Mouse (Mus musculus): ENCODE measurements around the gene Hoxb8. TPM values are rescaled to one million over a fixed set of nuclear protein-coding genes. Genes with fewer than 3 reads are reported as not detected.

Gene Hoxb8
- total RNA-seq, 1 experiment from 2014 or later: 84.9 TPM

DNA sequence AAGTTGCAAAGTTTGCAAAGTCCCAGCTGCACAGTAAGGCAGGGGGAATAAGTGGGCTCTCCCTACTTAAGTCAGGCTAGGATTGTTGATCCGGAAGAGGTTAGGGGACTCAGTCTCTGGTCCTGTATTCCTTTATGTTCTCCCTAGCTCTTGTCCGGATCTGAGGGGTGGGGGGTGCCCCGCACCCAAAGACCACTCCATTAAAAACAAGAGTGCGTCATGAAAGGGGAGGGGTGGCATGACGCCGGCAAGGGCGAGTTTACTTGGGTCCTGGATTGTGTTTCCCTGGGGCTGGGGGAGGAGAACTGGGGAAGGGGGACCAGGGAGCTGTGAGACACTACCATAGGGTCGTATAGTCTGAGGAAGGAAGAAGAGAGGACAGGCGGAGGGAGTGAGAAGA, 18.1 kb downstream of the Hoxb8 start:
- DNase-seq: no peak

GRCm38 (mm10) chr11:96300354-96301063, 18.8 kb downstream of the Hoxb8 start:
- no peak for DNase-seq

- no peak for DNase-seq
These were observed 19.3 kb downstream of the Hoxb8 start for GRCm38 (mm10) chr11:96301064-96301431.

GRCm38 (mm10) chr11:96301837-96302236, 20.1 kb downstream of the Hoxb8 start:
- DNase-seq: peak; percentile 83

DNA sequence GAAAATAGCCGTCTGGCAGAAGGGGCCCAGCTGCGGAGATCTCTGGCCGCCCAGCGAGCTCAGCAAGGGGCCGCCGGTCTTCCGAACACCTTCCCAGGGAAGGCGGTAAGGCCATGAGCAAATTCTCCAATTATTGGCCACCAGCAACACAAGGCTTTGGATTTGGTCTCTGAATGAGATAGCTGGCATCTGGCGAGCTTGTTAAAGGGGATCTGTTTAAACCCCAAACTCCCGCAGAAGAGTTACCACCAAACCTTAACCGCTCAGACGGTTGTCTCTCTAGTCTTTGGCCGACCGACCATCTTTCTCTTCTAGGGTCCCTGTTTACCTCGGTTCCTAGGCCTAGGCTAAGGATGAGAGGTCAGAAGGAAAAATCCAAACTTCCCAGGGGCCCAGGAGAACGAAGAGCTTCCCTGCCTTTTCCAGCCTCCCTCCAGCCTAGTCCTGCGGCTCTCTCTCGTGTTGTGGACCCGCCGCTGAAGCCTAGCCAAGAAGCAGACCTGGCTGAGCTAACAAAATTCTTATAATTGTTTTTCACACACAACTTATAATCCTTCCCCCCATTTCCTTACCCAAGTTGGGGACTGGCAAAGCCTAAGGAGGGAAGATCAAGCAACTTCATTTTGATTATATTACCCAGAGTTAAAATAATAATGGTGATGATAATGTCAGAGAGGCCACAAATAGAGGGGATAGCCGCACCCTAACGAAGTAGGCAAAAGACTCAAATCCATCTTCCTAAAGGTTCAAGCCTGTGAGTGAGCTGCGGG, 20.9 kb downstream of the Hoxb8 start:
- DNase-seq: no peak

GRCm38 (mm10) chr11:96303151-96304099, 21.7 kb downstream of the Hoxb8 start, which contains the start of gene Hoxb5:
Hoxb5 (plus strand) TSS chr11:96303336.
- DNase-seq: peak; percentile 88

- no peak for DNase-seq
These were observed 22.9 kb downstream of the Hoxb8 start for GRCm38 (mm10) chr11:96304381-96305195.

DNA sequence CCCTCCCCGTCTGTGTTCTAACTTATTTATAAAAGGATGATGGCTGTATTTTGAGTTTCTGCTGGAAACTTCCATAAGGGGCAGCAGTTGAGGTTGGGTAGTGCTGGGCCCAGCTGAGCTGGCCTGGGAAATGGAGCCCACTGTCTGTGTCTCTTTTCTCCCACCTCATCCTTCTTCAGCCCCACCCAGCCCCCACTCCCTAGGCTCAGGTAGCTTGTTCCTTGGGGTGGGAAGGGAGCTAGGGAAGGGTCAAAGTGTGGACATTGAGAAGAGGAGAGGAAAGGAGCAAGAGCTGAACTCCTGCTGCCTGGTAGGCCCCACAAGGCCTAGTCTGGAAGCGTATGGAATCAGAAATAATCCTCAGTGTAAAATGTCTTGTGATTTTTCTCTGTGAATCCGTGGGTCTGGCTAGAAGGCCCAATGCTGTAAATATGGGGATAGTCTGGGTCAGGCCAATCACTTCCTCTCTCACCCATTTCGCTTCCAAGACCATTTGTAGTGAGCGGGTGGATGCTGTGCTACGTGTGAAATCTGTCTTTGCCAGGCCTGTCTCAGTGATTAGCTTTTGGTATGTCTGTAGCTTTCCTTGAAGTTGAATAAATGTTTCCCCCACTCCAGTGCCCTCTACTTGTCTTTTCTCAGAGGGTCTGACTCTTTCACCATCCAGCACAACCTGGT, 23.9 kb downstream of the Hoxb8 start:
- DNase-seq: no peak

- DNase-seq: no peak
These were observed 24.6 kb downstream of the Hoxb8 start for GRCm38 (mm10) chr11:96306183-96306907.

DNA sequence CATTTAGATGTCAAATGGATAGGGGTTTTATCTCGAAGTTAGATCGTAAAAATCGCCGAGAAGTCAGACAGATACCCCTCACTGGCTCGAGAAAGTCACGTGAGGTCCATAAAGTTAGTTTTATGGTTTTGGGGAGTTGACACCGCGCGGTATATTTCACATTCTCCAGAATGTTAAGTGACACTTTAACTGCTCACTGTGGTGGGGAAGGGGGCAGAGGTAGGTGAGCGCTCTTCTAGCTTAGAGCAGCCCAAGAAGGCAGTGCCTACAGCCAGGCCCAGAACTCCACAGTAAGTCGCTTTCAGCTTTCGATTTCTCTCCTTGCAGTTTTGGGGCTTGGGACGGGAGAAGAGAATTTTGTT, 25.2 kb downstream of the Hoxb8 start:
- no peak for DNase-seq

GRCm38 (mm10) chr11:96308763-96309162, 27.1 kb downstream of the Hoxb8 start:
- DNase-seq: no peak

- DNase-seq: no peak
These were observed 27.6 kb downstream of the Hoxb8 start for GRCm38 (mm10) chr11:96309288-96309687.

DNA sequence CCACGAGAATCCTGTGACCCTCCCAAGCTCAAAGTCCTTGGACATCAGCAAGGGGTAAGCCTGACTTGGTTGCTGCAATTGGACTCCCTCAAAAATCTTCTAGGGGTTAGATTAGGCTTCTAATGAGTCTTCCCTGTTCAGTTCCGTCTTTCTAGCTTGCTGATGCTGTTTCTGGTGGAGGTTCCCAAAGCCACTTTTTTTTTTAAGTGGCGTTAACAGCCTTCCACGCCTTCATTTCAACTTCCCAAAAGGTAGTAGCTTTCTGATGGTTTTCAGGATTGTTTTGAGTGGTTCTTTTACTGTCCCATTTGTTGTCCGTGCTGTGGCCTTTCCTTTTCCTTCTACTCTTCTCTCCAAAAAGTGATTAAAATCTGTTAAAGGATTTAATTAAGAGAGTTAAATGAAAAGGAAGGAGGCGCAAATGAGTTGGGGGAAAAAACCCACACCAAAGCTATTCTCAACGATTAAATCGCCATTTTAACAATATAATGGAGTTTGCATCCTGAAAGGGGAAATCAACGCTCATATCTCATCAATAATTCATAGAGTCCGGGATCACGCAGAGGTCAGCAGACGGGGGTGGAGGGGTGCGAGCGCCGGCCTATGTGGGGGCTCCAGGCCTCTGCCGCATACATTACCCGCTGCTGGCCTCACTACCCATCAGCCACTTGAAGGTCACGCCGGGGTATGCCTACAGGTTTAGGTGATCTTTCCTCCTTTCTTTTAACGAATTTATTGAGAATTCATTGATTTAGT, 28.7 kb downstream of the Hoxb8 start:
- no peak for DNase-seq

- no peak for DNase-seq
These were observed 29.4 kb downstream of the Hoxb8 start for GRCm38 (mm10) chr11:96311097-96311496.

GRCm38 (mm10) chr11:96311520-96312417, 30.1 kb downstream of the Hoxb8 start:
- DNase-seq: peak; percentile 69

- no peak for DNase-seq
These were observed 31.4 kb downstream of the Hoxb8 start for GRCm38 (mm10) chr11:96313134-96313533.

- no peak for DNase-seq
These were observed 32.2 kb downstream of the Hoxb8 start for GRCm38 (mm10) chr11:96313806-96314428.
